In the genomic region with DNA sequence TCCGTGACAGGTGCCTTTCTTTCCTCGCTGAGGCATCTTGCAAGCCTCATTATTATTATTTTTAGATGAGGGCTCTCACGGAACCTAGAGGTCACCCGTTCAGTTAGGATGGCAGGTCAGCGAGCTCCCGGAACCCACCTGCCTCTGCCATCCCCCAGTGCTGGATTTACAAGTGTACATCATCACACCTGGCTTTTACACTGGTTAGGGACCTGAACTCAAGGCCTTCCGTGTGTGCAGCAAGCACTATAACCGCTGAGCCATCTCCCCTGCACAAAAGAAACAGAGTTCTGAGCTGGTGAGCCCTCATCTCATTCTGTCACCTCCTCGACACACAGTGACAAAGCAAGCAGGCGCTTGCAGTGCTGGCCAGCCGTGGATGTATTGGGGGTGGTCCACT, we compare ENCODE assay signal across 32 mouse cellular contexts. TPM values are rescaled to one million over a fixed set of nuclear protein-coding genes. Genes with fewer than 3 reads are reported as not detected.
"Had no signal": no experiment of that assay in that cellular context is flagged by ENCODE, and none has a peak within 500 bp of the region (broad histone marks: within the 10 kb centered on the region; RNA-seq: fewer than 3 reads in every experiment).

No protein-coding gene starts in this region.

- H3K27ac ChIP-seq: heart, embryonic 13.5 days; heart, embryonic 15.5 days; hindbrain, embryonic 10.5 days; hindbrain, embryonic 12.5 days; hindbrain, embryonic 13.5 days; hindbrain, embryonic 15.5 days; hindbrain, postnatal 0 days; intestine, embryonic 15.5 days; kidney, embryonic 15.5 days; kidney, postnatal 0 days; layer of hippocampus, adult 2 months; left cerebral cortex, adult 2 months had no signal

- DNase-seq: heart, postnatal 14 days; heart, postnatal 4 days; kidney, adult 11 months; kidney, adult 18-20 months; kidney, adult 2 months; kidney, adult 8-10 months; kidney, adult 9 months; kidney, postnatal 10 days; kidney, postnatal 14 days; kidney, postnatal 25 days; kidney, postnatal 36 days; kidney, postnatal 4 days; layer of hippocampus, adult 9-11 months; layer of hippocampus, postnatal 36 days had no signal

- H3K9ac ChIP-seq: heart, embryonic 12.5 days; heart, embryonic 13.5 days; heart, embryonic 15.5 days; hindbrain, embryonic 12.5 days; hindbrain, embryonic 13.5 days; hindbrain, embryonic 15.5 days; intestine, embryonic 15.5 days; kidney, embryonic 15.5 days had no signal

- H3K9me3 ChIP-seq: heart, embryonic 12.5 days; heart, embryonic 13.5 days; heart, embryonic 15.5 days; hindbrain, embryonic 10.5 days; hindbrain, embryonic 12.5 days; hindbrain, embryonic 13.5 days; hindbrain, embryonic 15.5 days; intestine, embryonic 15.5 days; kidney, embryonic 15.5 days had no signal

- H3K36me3 ChIP-seq: heart, embryonic 12.5 days; heart, embryonic 13.5 days; heart, embryonic 15.5 days; hindbrain, embryonic 10.5 days; hindbrain, embryonic 12.5 days; hindbrain, embryonic 13.5 days; hindbrain, embryonic 15.5 days; intestine, embryonic 15.5 days; kidney, embryonic 15.5 days had no signal

- H3K4me1 ChIP-seq: intestine, embryonic 15.5 days had no signal

- H3K4me2 ChIP-seq: heart, embryonic 11.5 days; heart, embryonic 12.5 days; heart, embryonic 13.5 days; heart, embryonic 15.5 days; hindbrain, embryonic 12.5 days; hindbrain, embryonic 13.5 days; hindbrain, embryonic 15.5 days; intestine, embryonic 15.5 days; kidney, embryonic 15.5 days had no signal

- ATAC-seq: hindbrain, embryonic 16.5 days; hindbrain, postnatal 0 days; inflammation-experienced regulatory T-cells, adult 6 months; intestine, embryonic 15.5 days; intestine, embryonic 16.5 days; intestine, postnatal 0 days had no signal

- H3K4me3 ChIP-seq: heart, embryonic 12.5 days; heart, embryonic 13.5 days; heart, embryonic 15.5 days; hindbrain, embryonic 10.5 days; hindbrain, embryonic 12.5 days; hindbrain, embryonic 13.5 days; hindbrain, embryonic 15.5 days; intestine, embryonic 15.5 days; kidney, embryonic 15.5 days; layer of hippocampus, adult 2 months; left cerebral cortex, adult 2 months had no signal

- H3K27me3 ChIP-seq: hindbrain, embryonic 12.5 days; hindbrain, embryonic 13.5 days; hindbrain, embryonic 15.5 days; intestine, embryonic 15.5 days; kidney, embryonic 15.5 days had no signal

RNA-seq across cellular contexts. Expression of a gene that starts 2.5 kb away (rescaled TPM):
- polyA plus RNA-seq: inflammation-experienced regulatory T-cells, adult 6 months had no signal
